Mouse (Mus musculus): ENCODE data around the gene Ces2e.
"Not testable (repeated sequence)": the region's sequence is repeated elsewhere in the genome, so short reads cannot be mapped to it uniquely, and the experiment has no call there.

Gene Ces2e

DNA sequence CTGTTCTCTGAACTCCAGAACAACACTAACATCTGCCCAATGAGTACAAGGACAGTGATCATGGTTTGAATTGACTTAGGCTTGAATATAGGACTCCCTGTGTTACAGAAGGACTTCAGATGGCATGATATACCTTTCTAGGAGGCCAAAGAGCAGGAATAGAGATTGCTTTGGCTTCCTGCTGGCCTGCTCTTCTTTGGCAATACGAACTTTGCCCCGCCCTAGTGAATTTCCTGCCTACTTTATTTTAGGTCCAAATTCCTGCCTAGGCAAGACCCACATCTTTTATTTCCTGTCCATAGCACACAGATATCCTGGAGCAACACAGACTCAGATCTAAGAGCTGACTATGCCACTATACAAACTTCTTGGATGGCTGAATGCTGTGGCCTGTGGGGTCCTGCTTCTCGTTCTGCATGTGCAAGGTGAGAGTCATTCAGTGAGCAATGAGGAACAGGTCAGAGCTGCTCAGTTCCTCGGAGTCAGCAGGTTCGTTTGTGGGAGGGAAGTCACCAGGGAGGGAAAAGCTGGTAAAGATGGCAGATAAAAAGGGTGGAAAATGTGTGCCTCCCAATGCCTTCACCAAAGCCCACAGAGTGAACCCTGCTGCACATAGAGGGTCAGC lies at the start of gene Ces2e:
Gene Ces2e (plus strand): TSS at position 289 of the 625 bp plus-strand sequence.
- no peak for DNase-seq (ENCODE audit: low read depth, low spot score)

DNA sequence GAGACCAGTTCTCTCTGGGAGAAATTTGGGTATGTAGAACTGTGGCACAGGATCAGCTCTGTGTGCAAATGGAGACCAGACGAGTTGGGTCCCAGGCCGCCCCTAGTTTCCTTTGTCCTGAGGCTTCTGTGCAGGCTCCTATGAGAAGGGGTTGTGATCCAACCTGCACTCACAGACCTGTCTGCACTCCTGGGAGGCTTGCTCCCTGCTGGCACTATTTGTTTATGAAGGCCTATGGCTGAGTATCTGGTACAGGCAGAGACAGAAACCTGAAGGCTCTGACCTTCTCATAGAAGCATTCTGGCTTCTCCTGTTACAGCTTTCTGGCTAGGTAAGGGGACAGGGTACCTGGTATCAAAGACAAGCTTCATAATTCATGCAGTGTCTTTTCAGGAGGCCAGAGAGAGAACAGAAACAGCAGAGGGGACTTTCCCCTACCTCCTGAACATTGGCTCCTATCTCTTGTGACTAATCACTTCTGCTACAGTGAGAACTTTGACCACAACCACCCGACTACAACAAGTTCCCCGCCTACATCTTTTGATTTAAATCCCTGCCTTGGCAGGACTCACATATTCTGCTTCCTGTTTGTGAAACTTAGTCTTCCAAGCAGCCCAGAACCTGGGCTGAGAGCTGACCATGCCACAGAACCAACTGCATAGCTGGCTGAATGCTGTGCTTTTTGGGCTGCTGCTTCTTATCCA lies 39.7 kb upstream of the Ces2e start:
- not testable (repeated sequence) for DNase-seq (ENCODE audit: low read depth, low spot score)

DNA sequence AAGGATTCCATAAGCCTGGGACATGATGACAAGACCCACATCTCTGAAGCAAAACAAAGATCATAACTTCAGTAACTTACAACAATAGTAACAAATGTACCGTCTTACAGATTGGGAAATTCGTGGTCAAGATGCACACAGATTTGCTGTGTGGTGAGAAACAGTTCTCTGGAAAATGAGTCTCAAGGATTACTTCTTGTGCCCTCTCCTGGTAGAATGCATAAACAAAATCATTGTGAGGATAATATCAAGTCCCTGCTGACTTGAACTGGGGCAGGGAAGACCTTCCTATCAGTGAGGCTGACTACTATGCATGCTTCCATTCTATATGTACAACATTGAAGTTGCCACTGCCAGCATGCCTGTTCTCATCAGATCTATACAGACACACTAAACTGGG lies 24.3 kb upstream of the Ces2e start:
- no peak for DNase-seq (ENCODE audit: low read depth, low spot score)

GRCm38 (mm10) chr8:104907111-104907510 lies 18.9 kb upstream of the Ces2e start:
- DNase-seq (ENCODE audit: low read depth, low spot score), result no peak

GRCm38 (mm10) chr8:104909021-104909420 lies 17.0 kb upstream of the Ces2e start:
- DNase-seq (ENCODE audit: low read depth, low spot score), result peak; percentile 76

- DNase-seq (ENCODE audit: low read depth, low spot score), result not testable (repeated sequence)
These were observed 16.4 kb upstream of the Ces2e start for GRCm38 (mm10) chr8:104909651-104910050.

- DNase-seq (ENCODE audit: low read depth, low spot score), result no peak
These were observed 1.2 kb downstream of the Ces2e start for GRCm38 (mm10) chr8:104927301-104927700.

- no peak for DNase-seq (ENCODE audit: low read depth, low spot score)
These were observed 18.6 kb downstream of the Ces2e start for GRCm38 (mm10) chr8:104944665-104945064.

DNA sequence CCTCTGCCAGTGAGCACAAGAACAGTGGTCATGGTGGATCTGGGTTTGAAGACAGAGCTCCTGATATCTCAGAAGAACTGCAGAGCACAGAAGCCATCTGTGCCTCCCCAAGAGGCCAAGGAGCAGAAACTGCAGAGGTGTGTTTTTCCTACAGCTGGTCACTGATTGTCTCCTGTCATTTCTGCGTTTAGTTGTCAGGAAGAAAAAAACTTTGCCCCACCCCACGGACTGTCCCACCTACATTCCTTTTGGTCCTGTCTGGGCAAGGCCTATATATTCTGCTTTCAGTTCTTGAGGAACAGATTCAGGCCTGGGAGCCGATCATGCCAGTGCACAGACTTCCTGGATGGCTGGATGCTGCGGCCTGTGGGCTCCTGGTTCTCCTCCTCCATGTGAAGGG lies 21.0 kb downstream of the Ces2e start, which contains the start of gene Ces2f:
Gene Ces2f (plus strand): TSS at position 301 of the 400 bp plus-strand sequence.
- no peak for DNase-seq (ENCODE audit: low read depth, low spot score)

- DNase-seq (ENCODE audit: low read depth, low spot score), result no peak
These were observed 23.0 kb downstream of the Ces2e start for GRCm38 (mm10) chr8:104949031-104949430.

DNA sequence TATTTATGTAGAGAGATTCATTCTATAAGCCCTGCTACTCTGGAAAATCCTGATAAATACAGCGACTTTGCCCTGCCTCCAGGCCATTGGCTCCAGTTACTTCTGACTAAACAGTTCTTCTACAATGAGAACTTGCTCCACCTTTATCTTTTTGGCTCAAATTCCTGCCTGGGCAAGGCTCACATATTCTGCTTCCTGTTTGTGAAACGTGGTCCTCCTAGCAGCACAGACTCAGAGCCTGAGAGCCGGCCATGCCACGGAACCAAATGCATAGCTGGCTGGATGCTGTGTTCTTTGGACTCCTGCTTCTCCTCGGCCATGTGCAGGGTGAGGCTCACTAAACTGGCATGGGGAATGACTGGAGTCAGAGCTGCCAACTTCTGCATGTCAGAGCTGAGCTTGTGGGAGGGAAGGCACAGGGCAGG lies 35.5 kb downstream of the Ces2e start, which contains the start of gene Ces2g:
Gene Ces2g (plus strand): TSS at position 182 of the 425 bp plus-strand sequence.
- peak; percentile 18 for DNase-seq (ENCODE audit: low read depth, low spot score)

DNA sequence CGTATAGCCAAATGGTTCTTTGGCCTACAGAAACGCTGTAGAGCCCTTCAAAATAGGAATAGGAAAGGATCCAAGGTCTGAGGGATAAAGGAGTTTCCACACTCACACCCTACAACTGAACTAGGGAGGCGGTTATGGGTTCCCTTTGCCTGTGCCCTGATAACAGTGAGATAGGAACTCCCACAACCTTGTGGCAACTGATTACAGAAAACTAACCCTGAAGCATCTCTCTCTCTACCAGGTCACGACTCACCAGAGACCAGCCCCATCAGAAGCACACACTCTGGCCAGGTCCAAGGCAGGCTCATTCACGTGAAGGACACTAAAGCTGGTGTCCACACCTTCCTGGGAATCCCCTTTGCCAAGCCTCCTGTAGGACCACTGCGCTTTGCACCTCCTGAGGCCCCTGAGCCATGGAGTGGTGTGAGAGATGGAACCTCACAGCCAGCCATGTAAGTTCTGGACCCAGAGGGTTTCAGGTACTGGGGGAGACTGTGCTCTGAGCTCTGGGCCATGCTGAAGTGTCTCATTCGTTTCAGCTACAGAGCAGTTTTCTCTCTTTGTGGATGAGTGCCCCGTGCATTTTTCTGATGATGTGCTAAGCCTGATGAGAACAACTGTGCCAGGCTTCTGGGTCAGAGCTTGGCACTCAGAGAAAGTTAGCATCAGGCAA lies 36.3 kb downstream of the Ces2e start:
- DNase-seq (ENCODE audit: low read depth, low spot score), result peak; percentile 3

DNA sequence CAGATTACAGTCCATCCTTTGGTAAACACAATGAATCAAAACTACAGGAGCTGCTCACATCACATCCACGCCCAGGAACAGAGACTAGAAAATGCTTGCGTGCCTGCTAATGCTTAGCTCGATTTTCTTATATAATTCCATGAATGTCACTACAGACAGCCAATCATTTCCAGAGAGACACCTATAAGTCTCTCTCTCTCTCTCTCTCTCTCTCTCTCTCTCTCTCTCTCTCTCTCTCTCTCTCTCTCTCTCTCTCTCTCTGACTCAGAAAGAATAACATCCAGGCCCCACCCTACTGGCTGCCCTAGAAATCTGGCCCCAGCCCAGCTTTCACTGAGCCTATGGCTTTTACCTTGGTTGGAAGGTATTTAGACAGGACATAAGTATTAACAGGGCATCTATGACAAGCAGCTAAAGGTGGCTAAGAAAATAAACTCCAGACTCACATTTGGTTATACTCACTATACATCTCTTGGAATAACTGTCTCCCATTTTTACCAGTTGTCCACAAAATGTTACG lies 37.4 kb downstream of the Ces2e start:
- no peak for DNase-seq (ENCODE audit: low read depth, low spot score)

- DNase-seq (ENCODE audit: low read depth, low spot score), result no peak
These were observed 58.1 kb downstream of the Ces2e start for GRCm38 (mm10) chr8:104984126-104984525.
